Mouse (Mus musculus) MEL (cell line): ENCODE results near the gene Runx1. TPM values are rescaled to one million over a fixed set of nuclear protein-coding genes. Genes with fewer than 3 reads are reported as not detected.

Experiments used
- DNase-seq: peaks from one replicate; pipeline ENCODE4 v3.0.0; 2011; ENCODE audit warnings: low read depth, low spot score
- H3K27ac ChIP-seq: 2 replicates; pipeline ENCODE4 v1.5.1; 2012; ENCODE audit warnings: low read depth, mild to moderate bottlenecking, control low read depth, low read length, moderate library complexity; ENCODE audit not compliant: control insufficient read depth
- H3K27me3 ChIP-seq, 2 experiments: fragments of 150-350 bp in 1 of 2; sonication (generic) in 1 of 2; 2 replicates each; pipeline ENCODE4 v1.6.1; 2012; ENCODE audit warnings: low read length in 2 of 2, mild to moderate bottlenecking in 2 of 2, improper control_type of control experiment in 1 of 2, moderate library complexity in 1 of 2; ENCODE audit not compliant: insufficient read depth in 2 of 2, control insufficient read depth in 1 of 2
- H3K36me3 ChIP-seq, 2 experiments: 2 replicates each; pipeline ENCODE4 v1.6.1; 2012 to 2014; ENCODE audit warnings: low read length in 2 of 2, improper control_type of control experiment in 1 of 2, inconsistent platforms in 1 of 2, mild to moderate bottlenecking in 1 of 2; ENCODE audit not compliant: insufficient read depth in 2 of 2, control insufficient read depth in 1 of 2
- H3K4me1 ChIP-seq, 2 experiments: fragments of 150-350 bp in 1 of 2; sonication (generic) in 1 of 2; 2 replicates each; pipeline ENCODE4 v1.6.1; 2012; ENCODE audit warnings: low read length in 2 of 2, improper control_type of control experiment in 1 of 2, mild to moderate bottlenecking in 1 of 2; ENCODE audit not compliant: insufficient read depth in 2 of 2, control insufficient read depth in 1 of 2
- H3K4me3 ChIP-seq, 2 experiments: fragments of 150-350 bp in 1 of 2; sonication (generic) in 1 of 2; 2 replicates each; pipeline ENCODE4 v1.5.1; 2012; ENCODE audit warnings: low read depth in 2 of 2, low read length in 2 of 2, mild to moderate bottlenecking in 2 of 2, moderate library complexity in 2 of 2, control low read depth in 1 of 2, improper control_type of control experiment in 1 of 2; ENCODE audit not compliant: control insufficient read depth in 1 of 2, insufficient read depth in 1 of 2
- H3K79me2 ChIP-seq: 2 replicates; pipeline ENCODE4 v1.6.1; 2012; ENCODE audit warnings: mild to moderate bottlenecking, low read length, moderate library complexity; ENCODE audit not compliant: control insufficient read depth, poor library complexity, insufficient read depth
- H3K9ac ChIP-seq: 2 replicates; pipeline ENCODE4 v1.6.1; 2012; ENCODE audit warnings: low read depth, mild to moderate bottlenecking, control low read depth, low read length, moderate library complexity; ENCODE audit not compliant: control insufficient read depth, poor library complexity, severe bottlenecking
- H3K9me3 ChIP-seq: fragments of 150-350 bp; sonication (generic); replicated peaks from 2 replicates; pipeline ENCODE4 v1.6.1; 2012; ENCODE audit warnings: mild to moderate bottlenecking, low read length, improper control_type of control experiment, moderate library complexity; ENCODE audit not compliant: insufficient read depth
- CTCF ChIP-seq, 3 experiments: IDR thresholded peaks in 2 of 3; conservative IDR thresholded peaks in 1 of 3; 2 replicates each; pipeline ENCODE4 v1.5.1; 2011 to 2012; ENCODE audit warnings: low read length in 3 of 3, low read depth in 2 of 3, mild to moderate bottlenecking in 2 of 3, improper control_type of control experiment in 1 of 3, inconsistent platforms in 1 of 3, mixed read lengths in 1 of 3, moderate library complexity in 1 of 3; ENCODE audit not compliant: control insufficient read depth in 1 of 3, insufficient read depth in 1 of 3, poor library complexity in 1 of 3, severe bottlenecking in 1 of 3
- E2F4 ChIP-seq: IDR thresholded peaks from 2 replicates; pipeline ENCODE4 v1.6.1; 2011; ENCODE audit warnings: low read depth, low read length, improper control_type of control experiment, borderline replicate concordance
- ELF1 ChIP-seq: IDR thresholded peaks from 2 replicates; pipeline ENCODE4 v1.6.1; 2014; ENCODE audit warnings: low read depth, mild to moderate bottlenecking, inconsistent platforms, low read length, improper control_type of control experiment, moderate library complexity
- EP300 ChIP-seq, 2 experiments: IDR thresholded peaks; 2 replicates each; pipeline ENCODE4 v1.6.1; 2011; ENCODE audit warnings: improper control_type of control experiment in 2 of 2, low read length in 2 of 2, low read depth in 1 of 2, mild to moderate bottlenecking in 1 of 2
- GATA1 ChIP-seq: IDR thresholded peaks from 2 replicates; pipeline ENCODE4 v1.6.1; 2011; ENCODE audit warnings: low read depth, low read length, improper control_type of control experiment
- MAFK ChIP-seq: IDR thresholded peaks from 2 replicates; pipeline ENCODE4 v1.6.1; 2011; ENCODE audit warnings: low read depth, mild to moderate bottlenecking, low read length, improper control_type of control experiment, borderline replicate concordance
- MAZ ChIP-seq: IDR thresholded peaks from 2 replicates; pipeline ENCODE4 v1.6.1; 2012; ENCODE audit warnings: low read depth, mild to moderate bottlenecking, inconsistent platforms, low read length, improper control_type of control experiment
- MXI1 ChIP-seq: IDR thresholded peaks from 2 replicates; pipeline ENCODE4 v1.6.1; 2011; ENCODE audit warnings: mild to moderate bottlenecking, low read depth, low read length, improper control_type of control experiment
- MYB ChIP-seq: IDR thresholded peaks from 2 replicates; pipeline ENCODE4 v1.6.1; 2011; ENCODE audit warnings: mild to moderate bottlenecking, low read depth, low read length, improper control_type of control experiment
- MYC ChIP-seq: IDR thresholded peaks from 2 replicates; pipeline ENCODE4 v1.6.1; 2011; ENCODE audit warnings: low read depth, mild to moderate bottlenecking, low read length, improper control_type of control experiment, moderate library complexity
- NELFE ChIP-seq: IDR thresholded peaks from 2 replicates; pipeline ENCODE4 v1.6.1; 2011; ENCODE audit warnings: low read depth, low read length, improper control_type of control experiment
- POLR2A ChIP-seq, 2 experiments: IDR thresholded peaks; 2 replicates each; pipeline ENCODE4 v1.6.1; 2011 to 2012; ENCODE audit warnings: low read length in 2 of 2, mild to moderate bottlenecking in 2 of 2, control low read depth in 1 of 2, improper control_type of control experiment in 1 of 2, low read depth in 1 of 2, moderate library complexity in 1 of 2; ENCODE audit not compliant: control insufficient read depth in 1 of 2, insufficient read depth in 1 of 2, poor library complexity in 1 of 2
- POLR2AphosphoS2 ChIP-seq: IDR thresholded peaks from 2 replicates; pipeline ENCODE4 v1.6.1; 2011; ENCODE audit warnings: low read length, improper control_type of control experiment
- POLR2AphosphoS5 ChIP-seq: IDR thresholded peaks from 2 replicates; pipeline ENCODE4 v1.6.1; 2012; ENCODE audit warnings: low read depth, borderline replicate concordance, mild to moderate bottlenecking, inconsistent platforms, low read length, moderate library complexity, mixed read lengths
- RAD21 ChIP-seq: IDR thresholded peaks from 2 replicates; pipeline ENCODE4 v1.6.1; 2011; ENCODE audit warnings: mild to moderate bottlenecking, low read depth, low read length, improper control_type of control experiment
- RCOR1 ChIP-seq: IDR thresholded peaks from 2 replicates; pipeline ENCODE4 v1.6.1; 2012; ENCODE audit warnings: low read depth, mild to moderate bottlenecking, inconsistent platforms, low read length, improper control_type of control experiment
- TAL1 ChIP-seq: IDR thresholded peaks from 2 replicates; pipeline ENCODE4 v1.6.1; 2012; ENCODE audit warnings: mild to moderate bottlenecking, inconsistent platforms, low read length, moderate library complexity, mixed read lengths
- TBP ChIP-seq: IDR thresholded peaks from 2 replicates; pipeline ENCODE4 v1.8.0; 2011; ENCODE audit warnings: low read depth, low read length, improper control_type of control experiment
- TCF12 ChIP-seq: IDR thresholded peaks from 2 replicates; pipeline ENCODE4 v1.6.1; 2014; ENCODE audit warnings: low read depth, mild to moderate bottlenecking, inconsistent platforms, low read length, improper control_type of control experiment, moderate library complexity
- USF1 ChIP-seq: IDR thresholded peaks from 2 replicates; pipeline ENCODE4 v1.6.1; 2014; ENCODE audit warnings: low read depth, mild to moderate bottlenecking, inconsistent platforms, low read length, improper control_type of control experiment, moderate library complexity
- ZC3H11A ChIP-seq: IDR thresholded peaks from 2 replicates; pipeline ENCODE4 v1.6.1; 2012; ENCODE audit warnings: low read depth, mild to moderate bottlenecking, inconsistent platforms, low read length, improper control_type of control experiment
- polyA plus RNA-seq, 2 experiments: library from polyadenylated mRNA; stranded (reverse) in 1 of 2; unstranded in 1 of 2; fragments of >175 nt in 1 of 2; fragments of >200 nt in 1 of 2; gene quantifications; 2 replicates each; pipeline versions ENCODE4 v1.2.1 to v1.2.4; 2012; ENCODE audit warnings: low replicate concordance in 2 of 2, low read depth in 1 of 2; ENCODE audit not compliant: insufficient read length in 2 of 2, insufficient read depth in 1 of 2, missing spikeins in 1 of 2
- total RNA-seq: library from RNA; depleted of rRNA; stranded (reverse); fragments of 300-350 nt; gene quantifications from 2 replicates; pipeline ENCODE4 v1.2.3, GENCODE M21; 2012

Gene Runx1
- total and polyA plus RNA-seq, 3 experiments, result 14.3 to 23.5 TPM; not detected in 1

- peaks cover 3 to 57% of the 10 kb centered on the region in 2 experiments for H3K36me3 ChIP-seq
- TF ChIP-seq TBP (no peak), MAZ (no peak), RAD21 (no peak), MAFK (no peak), MYB (no peak), GATA1 (no peak), TAL1 (no peak), E2F4 (no peak), CTCF (IDR thresholded peaks at IDR 0.05 in 2 of 3, conservative IDR thresholded peaks at IDR 0.05 in 1 of 3; ENCODE audit: control insufficient read depth in 1 of 3, insufficient read depth in 1 of 3, low read depth in 2 of 3, low read length in 3 of 3, poor library complexity in 1 of 3, severe bottlenecking in 1 of 3) (no peak)
- H3K9ac ChIP-seq, result no peak overlapping the region
- DNase-seq, result no peak
- no peak overlapping the region for H3K4me3 ChIP-seq
- no peaks in the 10 kb centered on the region for H3K9me3 ChIP-seq
- 0 out of 2 replicates have a peak overlapping the region, but pooled peaks have one; percentile 7 for H3K27ac ChIP-seq
- H3K79me2 ChIP-seq, result peaks cover 8% of the 10 kb centered on the region
- H3K27me3 ChIP-seq, result no peaks in the 10 kb centered on the region
- peaks cover 14 to 55% of the 10 kb centered on the region in 2 experiments for H3K4me1 ChIP-seq
These were observed 118.2 kb downstream of the Runx1 start for GRCm38 (mm10) chr16:92707712-92708111.

- DNase-seq, result no peak
- no peak overlapping the region for H3K9ac ChIP-seq
- H3K27me3 ChIP-seq, result no peaks in the 10 kb centered on the region
- no peak overlapping the region for H3K27ac ChIP-seq
- H3K9me3 ChIP-seq, result no peaks in the 10 kb centered on the region
- TF ChIP-seq USF1, result no peak
- TF ChIP-seq MAFK, result no peak
- peak; percentile 23; the same call in 1 of the 2 replicates for TF ChIP-seq TAL1
- no peak for TF ChIP-seq POLR2AphosphoS2
- no peak for TF ChIP-seq ELF1
- peak; percentile 40; the same call in 1 of the 2 replicates for TF ChIP-seq TCF12
- TF ChIP-seq EP300 (IDR thresholded peaks at IDR 0.05; ENCODE audit: low read depth in 1 of 2, low read length in 2 of 2), result peak; percentile 34 to 54
- peak; percentile 62 for TF ChIP-seq GATA1
- no peak for TF ChIP-seq RAD21
- no peak for TF ChIP-seq NELFE
- no peak for TF ChIP-seq MXI1
- no peak for TF ChIP-seq ZC3H11A
- peak; percentile 31; the same call in 1 of the 2 replicates for TF ChIP-seq MAZ
- TF ChIP-seq POLR2AphosphoS5, result no peak
- no peak for TF ChIP-seq MYC
- peak; percentile 78 for TF ChIP-seq RCOR1
- TF ChIP-seq POLR2A (IDR thresholded peaks at IDR 0.05; ENCODE audit: control insufficient read depth in 1 of 2, insufficient read depth in 1 of 2, low read depth in 1 of 2, low read length in 2 of 2, poor library complexity in 1 of 2), result no peak
- H3K36me3 ChIP-seq, result peaks cover 3 to 51% of the 10 kb centered on the region in 2 experiments
- no peak overlapping the region for H3K4me3 ChIP-seq
- H3K4me1 ChIP-seq, result peaks cover 13 to 49% of the 10 kb centered on the region in 2 experiments
- peaks cover 3% of the 10 kb centered on the region; the same call in 1 of the 2 replicates for H3K79me2 ChIP-seq
These were observed 118.8 kb downstream of the Runx1 start for GRCm38 (mm10) chr16:92707146-92707545.
